Mouse (Mus musculus): ENCODE results near the gene Hoxc9.

Gene Hoxc9

GRCm38 (mm10) chr15:102998608-102999182 is 22.5 kb downstream of the Hoxc9 start:
- DNase-seq (ENCODE audit: low read depth, low spot score), result no peak

- no peak for DNase-seq (ENCODE audit: low read depth, low spot score)
These were observed 23.1 kb downstream of the Hoxc9 start for GRCm38 (mm10) chr15:102999183-102999831.

GRCm38 (mm10) chr15:102999955-103000354 is 23.7 kb downstream of the Hoxc9 start:
- DNase-seq (ENCODE audit: low read depth, low spot score), result no peak

- DNase-seq (ENCODE audit: low read depth, low spot score), result no peak
These were observed 24.3 kb downstream of the Hoxc9 start for GRCm38 (mm10) chr15:103000501-103000901.

GRCm38 (mm10) chr15:103001370-103001769 is 25.1 kb downstream of the Hoxc9 start:
- DNase-seq (ENCODE audit: low read depth, low spot score), result no peak

- peak; percentile 54 for DNase-seq (ENCODE audit: low read depth, low spot score)
These were observed 25.9 kb downstream of the Hoxc9 start for GRCm38 (mm10) chr15:103002156-103002555.

GRCm38 (mm10) chr15:103002821-103003448 is 26.7 kb downstream of the Hoxc9 start:
- peak; percentile 48 for DNase-seq (ENCODE audit: low read depth, low spot score)

- no peak for DNase-seq (ENCODE audit: low read depth, low spot score)
These were observed 29.1 kb downstream of the Hoxc9 start for GRCm38 (mm10) chr15:103005308-103005707.

GRCm38 (mm10) chr15:103005797-103006196 is 29.6 kb downstream of the Hoxc9 start:
- DNase-seq (ENCODE audit: low read depth, low spot score), result no peak

GRCm38 (mm10) chr15:103006326-103006725 is 30.1 kb downstream of the Hoxc9 start:
- no peak for DNase-seq (ENCODE audit: low read depth, low spot score)

- peak; percentile 28 for DNase-seq (ENCODE audit: low read depth, low spot score)
These were observed 33.2 kb downstream of the Hoxc9 start for GRCm38 (mm10) chr15:103009265-103010111.

- DNase-seq (ENCODE audit: low read depth, low spot score), result no peak
These were observed 34.0 kb downstream of the Hoxc9 start for GRCm38 (mm10) chr15:103010112-103010846.

- no peak for DNase-seq (ENCODE audit: low read depth, low spot score)
These were observed 34.8 kb downstream of the Hoxc9 start for GRCm38 (mm10) chr15:103010847-103011555.

- DNase-seq (ENCODE audit: low read depth, low spot score), result no peak
These were observed 35.8 kb downstream of the Hoxc9 start for GRCm38 (mm10) chr15:103011928-103012486.

- peak; percentile 71 for DNase-seq (ENCODE audit: low read depth, low spot score)
These were observed 37.2 kb downstream of the Hoxc9 start for GRCm38 (mm10) chr15:103013238-103013984.

GRCm38 (mm10) chr15:103014166-103015008 is 38.1 kb downstream of the Hoxc9 start:
- DNase-seq (ENCODE audit: low read depth, low spot score), result no peak

GRCm38 (mm10) chr15:103015009-103015399 is 38.8 kb downstream of the Hoxc9 start:
- no peak for DNase-seq (ENCODE audit: low read depth, low spot score)

- no peak for DNase-seq (ENCODE audit: low read depth, low spot score)
These were observed 39.3 kb downstream of the Hoxc9 start for GRCm38 (mm10) chr15:103015406-103016166.

Data from 3T3-L1 (cell line).